Mouse (Mus musculus) heart, postnatal 36 days (tissue): ENCODE results near the gene Synj2. TPM values are rescaled to one million over a fixed set of nuclear protein-coding genes. Genes with fewer than 3 reads are reported as not detected.

Experiments used
- DNase-seq, 2 experiments: peaks; one replicate each; pipeline ENCODE4 v3.0.0; 2021 to 2022
- intact Hi-C: fragments of 180-260 bp; cut with DNase I; formaldehyde crosslinking; loops from one replicate; pipeline ENCODE4 v1.15.1; 2025
- total RNA-seq, 2 experiments: library from RNA; stranded (reverse); gene quantifications; 2 replicates each; pipeline ENCODE4 v1.2.3; 2021

Synj2 gene
- total RNA-seq, 2 experiments from 2014 or later: 55.5 to 57.9 TPM

GRCm38 (mm10) chr17:5996589-5996988, 55.5 kb downstream of the Synj2 start:
- intact Hi-C loops: loop anchor here (2.0 kb wide), 1 partner anchor 14 kb away; no protein-coding TSS in a partner anchor
- no peak for DNase-seq

- peak; percentile 68 to 80 for DNase-seq
- intact Hi-C loops: loop anchor here (2.0 kb wide), 1 partner anchor 15 kb away; no protein-coding TSS in a partner anchor
Measured at GRCm38 (mm10) chr17:5997380-5998234, 56.5 kb downstream of the Synj2 start.

GRCm38 (mm10) chr17:5998235-5998500, 57.1 kb downstream of the Synj2 start:
- no peak for DNase-seq
- intact Hi-C loops: no loop called here

GRCm38 (mm10) chr17:5999039-5999543, 58.0 kb downstream of the Synj2 start:
- no peak for DNase-seq
- intact Hi-C loops: no loop called here

GRCm38 (mm10) chr17:6000864-6001319, 59.8 kb downstream of the Synj2 start:
- no peak for DNase-seq
- intact Hi-C loops: no loop called here

GRCm38 (mm10) chr17:6001389-6001788, 60.3 kb downstream of the Synj2 start:
- intact Hi-C loops: no loop called here
- no peak for DNase-seq

GRCm38 (mm10) chr17:6001836-6002235, 60.8 kb downstream of the Synj2 start:
- DNase-seq: no peak
- intact Hi-C loops: no loop called here

- no peak for DNase-seq
- intact Hi-C loops: no loop called here
Measured at GRCm38 (mm10) chr17:6002563-6002962, 61.5 kb downstream of the Synj2 start.

GRCm38 (mm10) chr17:6003661-6004060, 62.6 kb downstream of the Synj2 start:
- intact Hi-C loops: no loop called here
- no peak for DNase-seq

GRCm38 (mm10) chr17:6005246-6005637, 64.2 kb downstream of the Synj2 start:
- intact Hi-C loops: no loop called here
- no peak for DNase-seq

GRCm38 (mm10) chr17:6005638-6006471, 64.8 kb downstream of the Synj2 start:
- intact Hi-C loops: no loop called here
- DNase-seq: peak; percentile 70 to 75

GRCm38 (mm10) chr17:6007101-6007780, 66.2 kb downstream of the Synj2 start:
- DNase-seq: no peak
- intact Hi-C loops: no loop called here

GRCm38 (mm10) chr17:6007902-6008301, 66.8 kb downstream of the Synj2 start:
- DNase-seq: no peak
- intact Hi-C loops: no loop called here

GRCm38 (mm10) chr17:6008590-6008989, 67.5 kb downstream of the Synj2 start:
- intact Hi-C loops: no loop called here
- DNase-seq: no peak

GRCm38 (mm10) chr17:6009606-6010005, 68.5 kb downstream of the Synj2 start:
- intact Hi-C loops: no loop called here
- no peak for DNase-seq

GRCm38 (mm10) chr17:6013079-6013478, 72.0 kb downstream of the Synj2 start:
- no peak for DNase-seq
- intact Hi-C loops: no loop called here

- intact Hi-C loops: loop anchor here (5.0 kb wide), 1 partner anchor 218 kb away; no protein-coding TSS in a partner anchor
- DNase-seq: no peak
Measured at GRCm38 (mm10) chr17:6014985-6015384, 73.9 kb downstream of the Synj2 start.

GRCm38 (mm10) chr17:6016213-6016780, 75.2 kb downstream of the Synj2 start:
- DNase-seq: peak in 1 of 2 experiments; percentile 42
- intact Hi-C loops: loop anchor here (2.0 to 5.0 kb wide), 2 partner anchors 39 to 219 kb away; no protein-coding TSS in a partner anchor

- intact Hi-C loops: loop anchor here (2.0 to 5.0 kb wide), 2 partner anchors 40 to 220 kb away; no protein-coding TSS in a partner anchor
- DNase-seq: no peak
Measured at GRCm38 (mm10) chr17:6017268-6017667, 76.2 kb downstream of the Synj2 start.

GRCm38 (mm10) chr17:6018348-6018747, 77.3 kb downstream of the Synj2 start:
- intact Hi-C loops: loop anchor here (5.0 kb wide), 1 partner anchor 221 kb away; no protein-coding TSS in a partner anchor
- no peak for DNase-seq
